Mouse (Mus musculus) forebrain, embryonic 14.5 days (tissue): ENCODE results near the gene Atg7. TPM values are rescaled to one million over a fixed set of nuclear protein-coding genes. Genes with fewer than 3 reads are reported as not detected.
A peak's percentile ranks its signal among the peaks of the same experiment; 100 is the strongest.

Experiments
- ATAC-seq: fragments of 200-750 bp; cut with Nextera tagmentation; 2 replicates; pipeline ENCODE4 v1.8.0; 2017; ENCODE audit warnings: mild to moderate bottlenecking, moderate library complexity
- DNase-seq: peaks from one replicate; pipeline ENCODE4 v3.0.0-alpha.2; 2015; ENCODE audit warnings: low spot score
- H3K27ac ChIP-seq: fragments of 300-500 bp; sonication (generic); 2 replicates; pipeline ENCODE4 v1.5.1; 2014; ENCODE audit warnings: low read depth, mild to moderate bottlenecking, control low read depth, low read length, moderate library complexity
- H3K27me3 ChIP-seq: fragments of 300-500 bp; sonication (generic); replicated peaks from 2 replicates; pipeline ENCODE4 v1.6.1; 2014; ENCODE audit warnings: low read length, control low read depth, mixed read lengths; ENCODE audit not compliant: control insufficient read depth, insufficient read depth
- H3K36me3 ChIP-seq: fragments of 300-500 bp; sonication (generic); 2 replicates; pipeline ENCODE4 v1.6.1; 2014; ENCODE audit warnings: low read length, control low read depth; ENCODE audit not compliant: control insufficient read depth, insufficient read depth
- H3K4me1 ChIP-seq: fragments of 300-500 bp; sonication (generic); 2 replicates; pipeline ENCODE4 v1.6.1; 2014; ENCODE audit warnings: antibody characterized with exemption, low read length, control low read depth; ENCODE audit not compliant: control insufficient read depth, insufficient read depth
- H3K4me2 ChIP-seq: fragments of 300-500 bp; sonication (generic); 2 replicates; pipeline ENCODE4 v1.6.1; 2014; ENCODE audit warnings: mild to moderate bottlenecking, control low read depth, low read length
- H3K4me3 ChIP-seq: fragments of 300-500 bp; sonication (generic); 2 replicates; pipeline ENCODE4 v1.5.1; 2014; ENCODE audit warnings: low read depth, low read length, control low read depth
- H3K9ac ChIP-seq: fragments of 300-500 bp; sonication (generic); 2 replicates; pipeline ENCODE4 v1.6.1; 2014; ENCODE audit warnings: mild to moderate bottlenecking, low read length, control low read depth, moderate library complexity
- H3K9me3 ChIP-seq: fragments of 300-500 bp; sonication (generic); replicated peaks from 2 replicates; pipeline ENCODE4 v1.6.1; 2016; ENCODE audit warnings: low read length, control low read depth, mixed read lengths; ENCODE audit not compliant: control insufficient read depth
- WGBS: fragments of 180-500 bp; shearing (Covaris S2); extraction: QIAGEN DNeasy Blood & Tissue Kit; methylation state at CpG from one replicate; pipeline ENCODE4 v1.1.7; 2014; 5-methylcytosine and 5-hydroxymethylcytosine counted together
- polyA plus RNA-seq: library from polyadenylated mRNA; unstranded; fragments of >200 nt; fragmentation: Nextera tagmentation; extraction: Ambion mirVana; gene quantifications from 2 replicates; pipeline ENCODE4 v1.2.1, GENCODE M21; 2014

The Atg7 gene
- polyA plus RNA-seq, 1 experiment from 2014 or later: 21.8 TPM

GRCm38 (mm10) chr6:114871010-114871660 is 228.2 kb downstream of the Atg7 start:
- WGBS: 88% methylated on average over 14 of the region's 14 CpGs
- no peak overlapping the region for H3K4me2 ChIP-seq
- no peak overlapping the region for H3K27ac ChIP-seq
- H3K4me3 ChIP-seq: no peak overlapping the region
- peaks cover 38% of the 10 kb centered on the region for H3K4me1 ChIP-seq
- DNase-seq (no peak), ATAC-seq (no peak)
- H3K9ac ChIP-seq: no peak overlapping the region
- H3K9me3 ChIP-seq: no peaks in the 10 kb centered on the region
- H3K36me3 ChIP-seq: no peaks in the 10 kb centered on the region
- H3K27me3 ChIP-seq: no peaks in the 10 kb centered on the region

- Histone ChIP-seq H3K4me3 (peak overlapping the region; percentile 30), H3K36me3 (no peaks in the 10 kb centered on the region), H3K4me1 (peaks cover 62% of the 10 kb centered on the region), H3K4me2 (peak overlapping the region; percentile 63), H3K9ac (peak overlapping the region; percentile 72), H3K27ac (peak overlapping the region; percentile 95), H3K27me3 (no peaks in the 10 kb centered on the region), H3K9me3 (no peaks in the 10 kb centered on the region)
- WGBS: 49% methylated on average over 3 of the region's 3 CpGs
- DNase-seq (no peak), ATAC-seq (no peak)
Observed at GRCm38 (mm10) chr6:114873808-114874137, 230.9 kb downstream of the Atg7 start.

GRCm38 (mm10) chr6:114874138-114874928 is 231.4 kb downstream of the Atg7 start:
- no peaks in the 10 kb centered on the region for H3K27me3 ChIP-seq
- peak overlapping the region; percentile 95 for H3K27ac ChIP-seq
- H3K4me2 ChIP-seq: peak overlapping the region; percentile 63
- peaks cover 67% of the 10 kb centered on the region for H3K4me1 ChIP-seq
- peak overlapping the region; percentile 30 for H3K4me3 ChIP-seq
- no peaks in the 10 kb centered on the region for H3K36me3 ChIP-seq
- peak overlapping the region; percentile 72 for H3K9ac ChIP-seq
- H3K9me3 ChIP-seq: no peaks in the 10 kb centered on the region
- 6% methylated on average over 19 of the region's 19 CpGs for WGBS
- ATAC-seq (peak; percentile 67), DNase-seq (peak; percentile 39)

GRCm38 (mm10) chr6:114875018-114875558 is 232.2 kb downstream of the Atg7 start:
- H3K27me3 ChIP-seq: no peaks in the 10 kb centered on the region
- WGBS: 0% methylated on average over 18 of the region's 18 CpGs
- H3K4me2 ChIP-seq: peak overlapping the region; percentile 63
- no peaks in the 10 kb centered on the region for H3K9me3 ChIP-seq
- ATAC-seq (peak; percentile 90), DNase-seq (peak; percentile 95)
- no peaks in the 10 kb centered on the region for H3K36me3 ChIP-seq
- H3K27ac ChIP-seq: peak overlapping the region; percentile 95
- H3K9ac ChIP-seq: peak overlapping the region; percentile 72
- peak overlapping the region; percentile 30 for H3K4me3 ChIP-seq
- H3K4me1 ChIP-seq: peaks cover 72% of the 10 kb centered on the region

GRCm38 (mm10) chr6:114876033-114876432 is 233.1 kb downstream of the Atg7 start:
- Histone ChIP-seq H3K27ac (peak overlapping the region; percentile 95), H3K36me3 (no peaks in the 10 kb centered on the region), H3K4me1 (peaks cover 78% of the 10 kb centered on the region), H3K9ac (peak overlapping the region; percentile 46; the same call in 1 of the 2 replicates), H3K4me2 (no peak overlapping the region), H3K27me3 (no peaks in the 10 kb centered on the region), H3K9me3 (no peaks in the 10 kb centered on the region), H3K4me3 (no peak overlapping the region)
- DNase-seq (no peak), ATAC-seq (no peak)
- 14% methylated on average over 4 of the region's 4 CpGs for WGBS

GRCm38 (mm10) chr6:114876546-114876945 is 233.6 kb downstream of the Atg7 start:
- Histone ChIP-seq H3K4me2 (no peak overlapping the region), H3K4me3 (no peak overlapping the region), H3K9ac (no peak overlapping the region), H3K36me3 (no peaks in the 10 kb centered on the region), H3K27ac (peak overlapping the region; percentile 95), H3K27me3 (no peaks in the 10 kb centered on the region), H3K9me3 (no peaks in the 10 kb centered on the region), H3K4me1 (peaks cover 83% of the 10 kb centered on the region)
- 60% methylated on average over 6 of the region's 6 CpGs for WGBS
- DNase-seq: no peak
- ATAC-seq: no peak

GRCm38 (mm10) chr6:114878841-114879520 is 236.1 kb downstream of the Atg7 start:
- H3K36me3 ChIP-seq: no peaks in the 10 kb centered on the region
- H3K4me3 ChIP-seq: no peak overlapping the region
- ATAC-seq: no peak
- 0 out of 2 replicates have a peak overlapping the region, but pooled peaks have one; percentile 9 for H3K27ac ChIP-seq
- no peaks in the 10 kb centered on the region for H3K27me3 ChIP-seq
- WGBS: 73% methylated on average over 19 of the region's 19 CpGs
- H3K9me3 ChIP-seq: no peaks in the 10 kb centered on the region
- peaks cover 88% of the 10 kb centered on the region for H3K4me1 ChIP-seq
- DNase-seq: peak; percentile 43
- no peak overlapping the region for H3K4me2 ChIP-seq
- no peak overlapping the region for H3K9ac ChIP-seq

- H3K4me1 ChIP-seq: peaks cover 76% of the 10 kb centered on the region
- DNase-seq: no peak
- H3K9me3 ChIP-seq: no peaks in the 10 kb centered on the region
- no peak overlapping the region for H3K9ac ChIP-seq
- no peak overlapping the region for H3K4me2 ChIP-seq
- H3K27ac ChIP-seq: peak overlapping the region; percentile 14; the same call in 1 of the 2 replicates
- no peak for ATAC-seq
- H3K36me3 ChIP-seq: no peaks in the 10 kb centered on the region; the same call in 1 of the 2 replicates
- WGBS: 86% methylated on average over 4 of the region's 4 CpGs
- H3K27me3 ChIP-seq: no peaks in the 10 kb centered on the region
- no peak overlapping the region for H3K4me3 ChIP-seq
Observed at GRCm38 (mm10) chr6:114880798-114881197, 237.9 kb downstream of the Atg7 start.
